Mouse (Mus musculus) neural tube, embryonic 15.5 days (tissue): ENCODE results near the gene Atf7. TPM values are rescaled to one million over a fixed set of nuclear protein-coding genes. Genes with fewer than 3 reads are reported as not detected.

Experiments used
- ATAC-seq: fragments of 200-750 bp; cut with Nextera tagmentation; 2 replicates; pipeline ENCODE4 v1.8.0; 2017; ENCODE audit warnings: mild to moderate bottlenecking, moderate TSS enrichment, moderate library complexity; ENCODE audit not compliant: low FRiP score
- H3K27ac ChIP-seq: fragments of 300-500 bp; sonication (generic); replicated peaks from 2 replicates; pipeline ENCODE4 v1.5.1; 2015; ENCODE audit warnings: mild to moderate bottlenecking, inconsistent platforms
- H3K27me3 ChIP-seq: fragments of 300-500 bp; sonication (generic); replicated peaks from 2 replicates; pipeline ENCODE4 v1.6.1; 2015; ENCODE audit warnings: inconsistent platforms
- H3K36me3 ChIP-seq: fragments of 300-500 bp; sonication (generic); 2 replicates; pipeline ENCODE4 v1.6.1; 2015; ENCODE audit warnings: inconsistent platforms
- H3K4me1 ChIP-seq: fragments of 300-500 bp; sonication (generic); 2 replicates; pipeline ENCODE4 v1.6.1; 2015; ENCODE audit warnings: inconsistent platforms
- H3K4me2 ChIP-seq: fragments of 300-500 bp; sonication (generic); 2 replicates; pipeline ENCODE4 v1.6.1; 2015; ENCODE audit warnings: inconsistent platforms, mild to moderate bottlenecking, moderate library complexity
- H3K4me3 ChIP-seq: fragments of 300-500 bp; sonication (generic); replicated peaks from 2 replicates; pipeline ENCODE4 v1.5.1; 2015; ENCODE audit warnings: mild to moderate bottlenecking, inconsistent platforms
- H3K9ac ChIP-seq: fragments of 300-500 bp; sonication (generic); replicated peaks from 2 replicates; pipeline ENCODE4 v1.6.1; 2015; ENCODE audit warnings: mild to moderate bottlenecking, inconsistent platforms
- H3K9me3 ChIP-seq: fragments of 300-500 bp; sonication (generic); replicated peaks from 2 replicates; pipeline ENCODE4 v1.6.1; 2016; ENCODE audit warnings: inconsistent platforms
- WGBS: fragments of 180-500 bp; shearing (Covaris S2); methylation state at CpG from one replicate; pipeline ENCODE4 v1.1.7; 2015; ENCODE audit warnings: mixed read lengths; 5-methylcytosine and 5-hydroxymethylcytosine counted together
- polyA plus RNA-seq: library from polyadenylated mRNA; unstranded; fragments of >200 nt; fragmentation: Nextera tagmentation; extraction: Ambion mirVana; gene quantifications from 2 replicates; pipeline ENCODE4 v1.2.1, GENCODE M21; 2015

Gene Atf7
- polyA plus RNA-seq, 1 experiment from 2014 or later = 16.6 TPM

- peaks cover 23% of the 10 kb centered on the region for H3K36me3 ChIP-seq
- H3K9me3 ChIP-seq = no peaks in the 10 kb centered on the region
- H3K9ac ChIP-seq = no peak overlapping the region
- no peak overlapping the region for H3K27ac ChIP-seq
- no peaks in the 10 kb centered on the region for H3K27me3 ChIP-seq
- H3K4me1 ChIP-seq = peaks cover 47% of the 10 kb centered on the region
- WGBS = 94% methylated on average over 4 of the region's 4 CpGs
- H3K4me3 ChIP-seq = no peak overlapping the region
- ATAC-seq = no peak
- no peak overlapping the region for H3K4me2 ChIP-seq
Observed at GRCm38 (mm10) chr15:102520416-102520815, 104.8 kb downstream of the Atf7 start.

- Histone ChIP-seq H3K4me1 (peaks cover 47% of the 10 kb centered on the region), H3K9ac (peak overlapping the region; percentile 76), H3K27me3 (no peaks in the 10 kb centered on the region), H3K4me2 (peak overlapping the region; percentile 78), H3K36me3 (peaks cover 23% of the 10 kb centered on the region), H3K4me3 (peak overlapping the region; percentile 66), H3K27ac (peak overlapping the region; percentile 100), H3K9me3 (no peaks in the 10 kb centered on the region)
- ATAC-seq = no peak
- WGBS = 56% methylated on average over 17 of the region's 17 CpGs
Observed at GRCm38 (mm10) chr15:102519211-102520141, 105.8 kb downstream of the Atf7 start.

GRCm38 (mm10) chr15:102518859-102519201, 106.4 kb downstream of the Atf7 start:
- Histone ChIP-seq H3K9ac (peak overlapping the region; percentile 76), H3K4me2 (peak overlapping the region; percentile 78), H3K27me3 (no peaks in the 10 kb centered on the region), H3K4me3 (peak overlapping the region; percentile 66), H3K4me1 (peaks cover 46% of the 10 kb centered on the region), H3K27ac (peak overlapping the region; percentile 100), H3K36me3 (peaks cover 16% of the 10 kb centered on the region), H3K9me3 (no peaks in the 10 kb centered on the region)
- 18% methylated on average over 9 of the region's 9 CpGs for WGBS
- ATAC-seq = no peak

GRCm38 (mm10) chr15:102517976-102518858, 107.0 kb downstream of the Atf7 start, which contains the start of gene Tarbp2:
TSS of gene Tarbp2 (plus strand) at chr15:102518192.
- H3K27me3 ChIP-seq = no peaks in the 10 kb centered on the region
- H3K4me1 ChIP-seq = peaks cover 49% of the 10 kb centered on the region
- peak within 1 kb of the TSS; percentile 66 for H3K4me3 ChIP-seq
- under 1% methylated on average over 60 of the region's 60 CpGs for WGBS
- H3K9ac ChIP-seq = peak within 1 kb of the TSS; percentile 85
- no peaks in the 10 kb centered on the region for H3K9me3 ChIP-seq
- H3K27ac ChIP-seq = peak within 1 kb of the TSS; percentile 100
- peaks cover 14% of the 10 kb centered on the region for H3K36me3 ChIP-seq
- ATAC-seq = peak; percentile 91
- peak within 1 kb of the TSS; percentile 78 for H3K4me2 ChIP-seq

- Histone ChIP-seq H3K4me1 (peaks cover 55% of the 10 kb centered on the region), H3K27ac (peak overlapping the region; percentile 100), H3K9me3 (no peaks in the 10 kb centered on the region), H3K4me2 (peak overlapping the region; percentile 78), H3K4me3 (peak overlapping the region; percentile 66), H3K36me3 (peaks cover 14% of the 10 kb centered on the region), H3K9ac (peak overlapping the region; percentile 85), H3K27me3 (no peaks in the 10 kb centered on the region)
- WGBS = 0% methylated on average over 10 of the region's 10 CpGs
- ATAC-seq = no peak
Observed at GRCm38 (mm10) chr15:102517631-102517975, 107.7 kb downstream of the Atf7 start.

GRCm38 (mm10) chr15:102516728-102517404, 108.4 kb downstream of the Atf7 start, which contains the start of gene Map3k12:
TSS of gene Map3k12 (minus strand) at chr15:102517064.
- H3K4me2 ChIP-seq = peak within 1 kb of the TSS; percentile 78
- peak; percentile 13; the same call in 1 of the 2 replicates for ATAC-seq
- H3K27ac ChIP-seq = peak within 1 kb of the TSS; percentile 100
- no peaks in the 10 kb centered on the region for H3K27me3 ChIP-seq
- H3K9ac ChIP-seq = peak within 1 kb of the TSS; percentile 85
- under 1% methylated on average over 43 of the region's 43 CpGs for WGBS
- H3K36me3 ChIP-seq = peaks cover 7% of the 10 kb centered on the region; the same call in 1 of the 2 replicates
- no peaks in the 10 kb centered on the region for H3K9me3 ChIP-seq
- peaks cover 63% of the 10 kb centered on the region for H3K4me1 ChIP-seq
- H3K4me3 ChIP-seq = peak within 1 kb of the TSS; percentile 66

- H3K4me3 ChIP-seq = peak overlapping the region; percentile 66
- H3K4me1 ChIP-seq = peaks cover 69% of the 10 kb centered on the region
- H3K36me3 ChIP-seq = peaks cover 3% of the 10 kb centered on the region; the same call in 1 of the 2 replicates
- no peaks in the 10 kb centered on the region for H3K27me3 ChIP-seq
- H3K4me2 ChIP-seq = peak overlapping the region; percentile 78
- peak overlapping the region; percentile 100 for H3K27ac ChIP-seq
- H3K9me3 ChIP-seq = no peaks in the 10 kb centered on the region
- no peak for ATAC-seq
- under 1% methylated on average over 12 of the region's 12 CpGs for whole genome bisulfite sequencing
- peak overlapping the region; percentile 85 for H3K9ac ChIP-seq
Observed at GRCm38 (mm10) chr15:102516293-102516692, 109.0 kb downstream of the Atf7 start.

GRCm38 (mm10) chr15:102515791-102516190, 109.5 kb downstream of the Atf7 start:
- Histone ChIP-seq H3K4me3 (peak overlapping the region; percentile 66), H3K4me2 (peak overlapping the region; percentile 78), H3K27ac (peak overlapping the region; percentile 100), H3K36me3 (no peaks in the 10 kb centered on the region), H3K4me1 (peaks cover 74% of the 10 kb centered on the region), H3K9ac (peak overlapping the region; percentile 85), H3K9me3 (no peaks in the 10 kb centered on the region), H3K27me3 (no peaks in the 10 kb centered on the region)
- ATAC-seq = no peak
- WGBS = 56% methylated on average over 4 of the region's 4 CpGs

- WGBS = 82% methylated on average over 2 of the region's 2 CpGs
- Histone ChIP-seq H3K4me1 (peaks cover 71% of the 10 kb centered on the region), H3K4me2 (peak overlapping the region; percentile 78), H3K27me3 (no peaks in the 10 kb centered on the region), H3K4me3 (peak overlapping the region; percentile 66), H3K9ac (peak overlapping the region; percentile 85), H3K36me3 (no peaks in the 10 kb centered on the region), H3K27ac (peak overlapping the region; percentile 100; the same call in 1 of the 2 replicates), H3K9me3 (no peaks in the 10 kb centered on the region)
- ATAC-seq = no peak
Observed at GRCm38 (mm10) chr15:102515261-102515660, 110.0 kb downstream of the Atf7 start.

GRCm38 (mm10) chr15:102513004-102513403, 112.3 kb downstream of the Atf7 start:
- 0 out of 2 replicates have a peak, but pooled peaks cover 5% of the 10 kb centered on the region for H3K36me3 ChIP-seq
- H3K4me3 ChIP-seq = no peak overlapping the region
- H3K4me1 ChIP-seq = peaks cover 75% of the 10 kb centered on the region
- no peaks in the 10 kb centered on the region for H3K9me3 ChIP-seq
- ATAC-seq = no peak
- no peak overlapping the region for H3K27ac ChIP-seq
- WGBS = 78% methylated on average over 3 of the region's 3 CpGs
- no peak overlapping the region for H3K4me2 ChIP-seq
- no peak overlapping the region for H3K9ac ChIP-seq
- no peaks in the 10 kb centered on the region for H3K27me3 ChIP-seq

GRCm38 (mm10) chr15:102512471-102512870, 112.8 kb downstream of the Atf7 start:
- Histone ChIP-seq H3K9ac (peak overlapping the region; percentile 12; the same call in 1 of the 2 replicates), H3K4me3 (no peak overlapping the region), H3K27ac (peak overlapping the region; percentile 92), H3K27me3 (no peaks in the 10 kb centered on the region), H3K4me1 (peaks cover 75% of the 10 kb centered on the region), H3K9me3 (no peaks in the 10 kb centered on the region), H3K4me2 (peak overlapping the region; percentile 87), H3K36me3 (peaks cover 11% of the 10 kb centered on the region; the same call in 1 of the 2 replicates)
- ATAC-seq = no peak
